Mouse (Mus musculus): ENCODE measurements around the gene Nrip1.
A peak's percentile ranks its signal among the peaks of the same experiment; 100 is the strongest.

The Nrip1 gene

GRCm38 (mm10) chr16:76347719-76348421 is 25.8 kb downstream of the Nrip1 start:
- no peak for DNase-seq (ENCODE audit: low read depth, low spot score)

GRCm38 (mm10) chr16:76346371-76346770 is 27.3 kb downstream of the Nrip1 start:
- DNase-seq (ENCODE audit: low read depth, low spot score), result no peak

DNA sequence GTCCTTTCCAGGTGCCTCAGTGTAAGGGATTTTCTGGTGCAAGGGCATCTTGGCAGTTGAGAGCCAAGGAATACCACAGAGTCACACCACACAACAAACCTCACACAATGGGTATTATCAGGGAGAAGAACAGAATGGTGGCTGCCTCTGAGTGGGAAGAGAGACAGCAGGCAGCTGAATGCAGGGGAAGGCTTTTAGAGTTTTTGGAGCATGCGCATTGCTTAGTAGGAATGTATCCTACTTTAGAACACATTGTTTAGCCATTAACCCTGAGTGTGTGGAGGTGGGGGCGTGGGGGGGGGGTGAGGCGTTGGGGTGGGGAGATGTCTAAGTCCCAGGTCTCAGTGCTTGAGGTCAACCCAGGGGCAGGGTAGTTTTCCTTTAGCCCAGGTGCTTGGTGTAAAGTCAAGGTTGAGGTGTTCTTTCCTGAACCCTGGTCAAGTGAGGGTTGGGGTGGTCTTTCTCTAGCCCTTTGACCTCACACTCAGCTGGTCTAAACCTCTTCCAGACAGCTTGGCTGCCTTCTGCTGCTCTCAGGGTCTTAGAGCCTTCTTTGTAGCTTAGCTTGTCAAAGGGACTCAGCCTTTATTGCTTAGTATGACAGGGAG is 28.8 kb downstream of the Nrip1 start:
- DNase-seq (ENCODE audit: low read depth, low spot score), result no peak

DNA sequence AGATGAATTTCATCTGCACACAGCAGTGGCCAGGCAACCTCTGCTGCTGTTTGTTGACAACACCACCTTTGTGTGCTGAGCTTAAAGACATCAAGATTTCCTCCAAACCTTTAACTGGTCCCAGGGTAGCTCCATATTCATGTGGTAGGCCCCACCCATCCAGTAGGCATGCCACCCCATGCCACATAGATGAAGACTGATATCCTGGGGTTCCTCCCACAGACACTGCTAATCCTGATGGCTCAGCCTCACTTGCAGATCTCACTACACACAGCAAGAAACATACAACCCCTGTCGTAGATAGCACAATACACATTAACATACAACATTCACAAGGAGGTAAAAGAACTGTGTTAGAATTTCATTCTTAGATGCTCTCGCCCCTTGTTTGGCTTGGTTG is 29.6 kb downstream of the Nrip1 start:
- DNase-seq (ENCODE audit: low read depth, low spot score), result no peak

DNA sequence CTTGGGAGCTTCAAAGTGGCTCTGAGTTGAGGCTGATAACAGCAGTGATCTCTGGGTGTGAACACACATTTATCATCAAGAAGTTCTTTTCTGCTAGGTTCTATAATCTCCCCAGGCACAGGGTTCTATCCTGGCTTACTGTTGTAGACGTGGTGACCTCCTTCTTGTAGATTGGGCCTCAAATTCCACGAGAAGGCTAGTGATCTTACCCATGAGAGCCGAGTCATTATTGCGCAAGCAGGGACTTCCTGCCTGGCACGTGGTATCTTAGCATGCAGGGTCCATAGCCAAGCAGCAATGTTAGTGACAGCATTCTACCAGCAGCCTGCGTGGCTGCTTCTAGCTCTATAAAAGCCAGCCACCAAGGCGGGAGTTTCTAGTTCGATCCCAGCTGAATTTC is 32.0 kb downstream of the Nrip1 start:
- DNase-seq (ENCODE audit: low read depth, low spot score), result no peak

DNA sequence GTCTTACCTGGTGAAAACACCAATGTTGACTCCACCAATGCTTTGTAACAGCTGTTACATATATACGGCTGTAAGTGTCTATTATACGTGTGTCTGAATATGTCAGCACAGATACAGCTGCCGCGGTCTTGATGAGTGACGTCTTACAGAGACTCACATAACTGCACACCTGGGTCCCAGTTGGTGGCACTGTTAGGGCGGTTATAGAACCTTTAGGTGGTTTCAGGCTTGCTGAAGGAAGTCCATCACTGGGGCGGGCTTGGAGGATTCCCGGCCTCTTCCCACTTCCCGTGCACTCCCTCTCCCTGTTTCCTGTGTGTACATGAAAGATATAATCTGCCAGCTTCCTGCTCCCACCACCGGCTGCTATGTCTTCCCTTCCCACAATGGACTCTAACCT is 34.4 kb downstream of the Nrip1 start:
- DNase-seq (ENCODE audit: low read depth, low spot score), result no peak

DNA sequence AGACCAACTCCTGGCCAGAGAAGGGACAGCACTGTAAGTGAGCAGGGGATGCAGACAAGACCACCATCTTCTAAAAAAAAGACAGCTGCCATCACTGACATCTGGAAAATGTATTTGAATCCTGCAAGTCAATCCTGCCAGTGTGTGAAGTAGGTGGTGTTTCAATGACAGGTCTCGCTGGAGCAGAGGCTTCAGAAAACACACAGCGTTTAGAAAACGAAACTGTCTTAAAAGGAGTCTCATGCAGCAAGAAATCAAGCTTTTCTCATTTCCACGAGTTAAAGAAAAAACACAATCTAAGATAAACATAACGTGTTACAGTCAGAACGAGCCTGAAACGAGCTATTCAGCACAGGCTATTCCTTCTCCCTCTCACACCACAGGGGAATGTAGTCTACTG is 36.3 kb downstream of the Nrip1 start:
- DNase-seq (ENCODE audit: low read depth, low spot score), result no peak

GRCm38 (mm10) chr16:76336932-76337331 is 36.7 kb downstream of the Nrip1 start:
- DNase-seq (ENCODE audit: low read depth, low spot score), result no peak

DNA sequence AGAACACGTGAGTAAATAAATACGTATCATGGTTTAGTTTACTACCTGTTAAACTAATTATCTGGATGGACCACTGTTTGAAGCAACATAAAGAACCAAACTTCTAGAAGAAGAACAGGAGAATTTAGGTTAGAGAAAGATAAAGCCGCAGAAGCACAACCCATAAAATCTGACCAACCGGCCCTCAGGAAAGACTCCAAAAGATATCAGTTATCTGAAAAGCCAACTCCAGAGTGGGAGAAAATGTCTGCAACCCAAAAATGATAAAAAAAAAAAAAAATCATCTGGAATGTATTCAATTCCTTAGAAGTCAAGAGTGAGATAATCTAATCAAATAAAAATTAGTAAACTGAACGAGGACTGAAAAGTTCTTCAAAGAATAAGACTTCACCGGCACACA is 37.7 kb downstream of the Nrip1 start:
- DNase-seq (ENCODE audit: low read depth, low spot score), result no peak

DNA sequence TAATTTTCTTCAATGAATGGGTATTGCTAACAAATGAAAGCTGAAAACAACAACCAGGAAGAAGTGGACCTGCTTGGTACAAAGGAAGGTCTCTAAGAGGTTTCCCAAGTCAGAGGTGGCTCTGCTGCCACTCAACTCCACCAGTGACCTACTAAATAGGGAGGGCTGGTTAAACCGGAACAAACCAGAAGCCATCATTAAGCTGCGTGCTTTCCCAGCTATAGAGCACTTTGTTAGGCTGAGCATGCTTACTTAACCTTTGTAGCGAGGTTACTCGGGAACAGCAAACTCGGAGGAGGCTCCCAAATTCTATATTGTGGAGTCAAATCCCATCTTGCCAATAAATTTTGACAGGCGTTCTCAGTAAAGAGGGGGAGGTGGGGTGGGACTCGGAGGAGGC is 41.5 kb downstream of the Nrip1 start:
- DNase-seq (ENCODE audit: low read depth, low spot score), result no peak

DNA sequence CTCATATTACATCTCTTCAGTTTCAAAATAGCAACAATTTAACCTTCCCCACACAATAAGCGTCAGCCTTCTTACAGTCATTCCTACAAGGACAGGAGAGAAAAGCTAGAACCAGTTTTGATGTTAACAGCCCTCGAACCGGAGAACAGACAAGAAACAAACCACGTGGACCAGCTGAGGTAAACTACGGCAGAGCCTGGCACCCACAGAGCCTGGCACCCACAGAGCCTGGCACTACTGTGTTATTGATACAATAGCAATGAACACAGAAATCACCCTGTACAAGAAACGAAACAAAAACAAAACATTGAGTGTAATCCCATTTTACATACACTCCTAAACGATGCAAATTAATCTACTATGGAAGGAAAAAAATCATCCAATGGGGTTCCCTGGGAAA is 42.4 kb downstream of the Nrip1 start:
- no peak for DNase-seq (ENCODE audit: low read depth, low spot score)

- DNase-seq (ENCODE audit: low read depth, low spot score), result no peak
Observed at GRCm38 (mm10) chr16:76325315-76325710, 48.3 kb downstream of the Nrip1 start.

GRCm38 (mm10) chr16:76324411-76325314 is 49.0 kb downstream of the Nrip1 start:
- no peak for DNase-seq (ENCODE audit: low read depth, low spot score)

GRCm38 (mm10) chr16:76323594-76324307 is 49.9 kb downstream of the Nrip1 start:
- peak; percentile 89 for DNase-seq (ENCODE audit: low read depth, low spot score)

- no peak for DNase-seq (ENCODE audit: low read depth, low spot score)
Observed at GRCm38 (mm10) chr16:76323141-76323540, 50.5 kb downstream of the Nrip1 start.

DNA sequence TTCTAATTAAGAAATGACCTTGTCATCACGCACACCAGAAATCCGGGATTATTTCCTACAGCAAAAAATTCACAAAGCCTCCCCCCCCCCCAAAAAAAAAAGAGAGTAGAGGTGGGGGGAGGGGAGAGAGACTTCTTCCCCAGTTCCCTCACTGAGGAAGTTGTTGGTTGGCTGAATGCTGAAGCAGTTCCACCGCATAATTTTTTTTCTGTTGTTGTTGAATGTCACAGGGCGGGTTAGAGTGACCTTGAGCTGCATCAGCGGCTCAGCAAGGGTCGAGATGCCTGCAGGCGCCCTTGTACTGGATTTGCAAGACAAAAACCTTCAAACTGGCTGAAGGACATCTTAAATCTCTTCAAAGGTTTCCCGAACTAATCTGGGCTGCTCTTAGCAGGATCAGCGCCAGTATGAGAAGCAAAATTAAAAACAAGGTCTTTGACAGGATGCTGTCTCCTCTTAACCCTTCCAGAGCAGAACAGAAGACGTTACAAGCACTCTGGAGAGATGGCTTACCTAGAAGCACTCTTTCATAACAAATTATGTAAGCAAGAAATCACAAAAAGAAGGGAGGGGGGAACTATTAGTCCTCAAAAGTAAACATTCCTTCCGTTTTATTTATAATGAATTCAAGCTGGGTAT is 52.0 kb downstream of the Nrip1 start:
- no peak for DNase-seq (ENCODE audit: low read depth, low spot score)

DNA sequence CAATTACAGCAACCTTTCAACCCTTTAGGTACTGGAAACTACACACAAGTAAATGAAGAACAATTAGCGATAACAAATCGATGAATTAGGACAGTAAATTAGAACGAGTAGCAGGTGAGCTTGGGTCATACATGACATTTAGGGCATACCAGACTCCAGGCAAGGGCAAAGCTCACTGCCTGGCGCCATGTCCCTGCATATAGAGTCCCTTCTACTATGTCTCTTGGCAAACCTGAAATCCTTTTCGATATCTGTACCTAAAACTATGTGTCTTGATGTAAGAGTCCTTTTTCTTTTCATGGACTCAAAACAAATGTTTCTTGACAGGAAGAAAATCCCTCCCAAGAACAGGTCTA is 53.5 kb downstream of the Nrip1 start:
- no peak for DNase-seq (ENCODE audit: low read depth, low spot score)

DNA sequence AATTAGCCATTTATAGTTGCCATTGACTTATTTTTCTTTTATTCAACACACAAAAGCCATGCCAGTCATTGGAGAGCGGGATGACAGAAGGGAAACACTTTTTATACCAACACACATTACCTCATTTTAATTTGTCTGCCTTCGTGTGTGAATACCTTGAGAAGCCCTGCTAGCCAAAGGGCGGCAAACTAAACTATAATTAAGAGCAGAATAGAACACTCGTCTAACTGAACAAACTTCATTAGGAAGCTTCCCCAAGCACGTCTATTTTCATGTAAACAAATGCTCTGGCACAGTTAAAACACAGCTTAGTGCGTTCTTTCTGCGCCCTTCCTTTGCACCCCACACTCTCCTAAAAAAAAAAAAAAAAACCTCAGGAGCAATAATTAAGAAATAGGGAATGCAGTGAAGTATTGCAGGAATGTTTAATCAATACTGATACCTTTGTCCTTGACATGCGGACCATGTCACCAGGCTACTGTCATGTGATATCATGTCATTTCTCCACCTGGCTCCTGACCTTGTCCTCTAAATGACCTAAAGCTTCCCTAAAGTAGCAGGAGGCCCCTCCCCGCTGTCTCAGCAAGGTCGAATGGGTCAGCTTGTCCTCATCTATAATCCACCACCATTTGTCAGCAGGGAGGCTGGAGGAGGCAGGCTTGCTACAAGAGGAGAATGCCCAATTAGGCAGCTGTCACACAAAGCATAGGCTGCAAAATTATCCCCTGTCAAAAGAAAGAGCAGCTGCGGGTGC is 54.1 kb downstream of the Nrip1 start:
- no peak for DNase-seq (ENCODE audit: low read depth, low spot score)

GRCm38 (mm10) chr16:76318331-76318922 is 55.2 kb downstream of the Nrip1 start:
- no peak for DNase-seq (ENCODE audit: low read depth, low spot score)
